Mouse (Mus musculus) lung, adult 2 months (tissue): ENCODE data around the gene Mta3.

ENCODE experiments used
- CTCF ChIP-seq: fragments of 200-500 bp; IDR thresholded peaks from 2 replicates; pipeline ENCODE4 v1.5.1; 2011; ENCODE audit warnings: mild to moderate bottlenecking, low read length, control low read depth; ENCODE audit not compliant: insufficient read depth
- POLR2A ChIP-seq: fragments of 200-500 bp; IDR thresholded peaks from 2 replicates; pipeline ENCODE4 v1.6.1; 2011; ENCODE audit warnings: low read depth, mild to moderate bottlenecking, control low read depth, low read length, borderline replicate concordance; ENCODE audit errors: extremely low read depth

DNA sequence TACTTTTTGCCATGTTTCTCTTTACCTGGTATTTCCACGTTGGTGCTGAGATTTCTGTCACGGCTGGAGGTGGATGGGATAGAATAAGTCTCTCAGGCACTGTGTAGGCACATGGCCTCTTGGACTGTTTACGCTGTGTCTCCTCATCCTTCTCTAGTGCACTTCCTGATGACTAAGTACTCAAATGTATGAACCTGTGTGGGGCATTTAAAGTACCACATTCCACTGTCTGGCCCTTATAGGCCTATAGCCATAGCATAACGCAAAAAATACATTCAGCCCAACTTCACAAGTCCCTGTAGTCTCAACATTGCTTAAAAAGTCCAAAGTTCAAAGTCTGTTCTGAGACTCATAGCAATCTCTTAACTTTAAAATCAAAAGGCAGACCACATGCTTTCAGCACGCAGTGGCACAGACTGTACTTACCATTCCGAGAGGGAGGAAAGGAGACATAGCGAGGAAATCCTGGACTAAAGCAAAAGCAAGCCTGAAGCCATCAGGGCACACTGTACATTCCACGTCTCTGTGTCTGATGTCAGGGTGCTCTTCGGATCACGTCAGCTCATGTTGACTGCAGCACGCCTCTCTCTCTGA lies 38.4 kb downstream of the Mta3 start:
- TF ChIP-seq CTCF (no peak), POLR2A (no peak)
